Mouse (Mus musculus) C2C12 (cell line): ENCODE measurements around the gene Aldh3b3.

ENCODE experiments used
- CTCF ChIP-seq: IDR thresholded peaks from one replicate; pipeline ENCODE4 v1.5.1; 2011; ENCODE audit not compliant: control insufficient read depth, insufficient read depth, insufficient read length
- MYOD1 ChIP-seq: IDR thresholded peaks from one replicate; pipeline ENCODE4 v1.6.1; 2011; ENCODE audit warnings: low read depth; ENCODE audit not compliant: control insufficient read depth, insufficient read length
- USF1 ChIP-seq: IDR thresholded peaks from one replicate; pipeline ENCODE4 v1.6.1; 2011; ENCODE audit warnings: low read depth, mild to moderate bottlenecking, control low read depth, moderate library complexity

DNA sequence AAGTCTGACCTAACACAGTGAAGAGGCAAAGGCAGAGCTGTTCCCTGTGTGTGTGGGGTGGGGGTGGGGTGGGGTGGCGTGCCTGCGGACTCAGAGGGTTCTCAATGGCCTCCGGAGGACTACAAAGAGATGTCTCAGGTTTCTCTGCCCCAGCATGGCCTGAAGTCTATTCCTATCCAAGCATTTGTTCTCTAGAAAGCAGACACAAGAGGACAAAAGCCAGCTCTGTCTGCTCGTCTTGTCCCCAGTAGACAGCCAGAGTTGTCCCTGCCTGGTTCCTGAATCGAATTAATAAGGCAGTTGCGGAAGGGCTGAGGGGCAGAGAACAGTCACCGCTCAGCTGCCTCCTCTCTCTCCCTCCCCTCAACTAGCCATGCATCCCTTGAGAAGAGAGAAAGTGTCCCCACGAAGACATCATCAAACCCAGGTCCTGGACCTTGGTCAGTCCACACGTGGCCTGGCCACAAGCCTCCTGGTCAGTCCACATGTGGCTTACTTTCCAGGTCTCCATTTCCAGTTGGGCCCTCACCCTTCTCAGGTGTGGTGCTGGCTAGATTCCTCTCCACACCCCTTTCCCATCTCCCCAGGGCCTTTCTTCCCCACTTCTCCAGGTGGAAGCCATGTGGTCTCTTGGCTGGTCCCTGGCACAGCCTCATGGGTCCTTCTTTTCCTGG is 25.2 kb downstream of the Aldh3b3 start:
- TF ChIP-seq CTCF = no peak
- TF ChIP-seq USF1 = no peak
- TF ChIP-seq MYOD1 = no peak
